Mouse (Mus musculus) neural tube, embryonic 14.5 days (tissue): ENCODE results near the gene Carmil2. TPM values are rescaled to one million over a fixed set of nuclear protein-coding genes. Genes with fewer than 3 reads are reported as not detected.
A peak's percentile ranks its signal among the peaks of the same experiment; 100 is the strongest.

Experiments
- ATAC-seq: fragments of 200-750 bp; cut with Nextera tagmentation; 2 replicates; pipeline ENCODE4 v1.8.0; 2017; ENCODE audit warnings: low read depth, mild to moderate bottlenecking, moderate TSS enrichment, moderate library complexity
- H3K27ac ChIP-seq: fragments of 300-500 bp; sonication (generic); 2 replicates; pipeline ENCODE4 v1.5.1; 2014; ENCODE audit warnings: low read depth, mild to moderate bottlenecking, control low read depth, low read length, moderate library complexity, mixed read lengths
- H3K27me3 ChIP-seq: fragments of 300-500 bp; sonication (generic); 2 replicates; pipeline ENCODE4 v1.6.1; 2014; ENCODE audit warnings: low read length; ENCODE audit not compliant: control insufficient read depth, insufficient read depth
- H3K36me3 ChIP-seq: fragments of 300-500 bp; sonication (generic); 2 replicates; pipeline ENCODE4 v1.6.1; 2014; ENCODE audit warnings: low read length, mixed read lengths; ENCODE audit not compliant: control insufficient read depth, insufficient read depth
- H3K4me1 ChIP-seq: fragments of 300-500 bp; sonication (generic); 2 replicates; pipeline ENCODE4 v1.6.1; 2014; ENCODE audit warnings: low read length; ENCODE audit not compliant: control insufficient read depth, insufficient read depth
- H3K4me2 ChIP-seq: fragments of 300-500 bp; sonication (generic); 2 replicates; pipeline ENCODE4 v1.6.1; 2014; ENCODE audit warnings: mild to moderate bottlenecking, low read depth, low read length, control low read depth
- H3K4me3 ChIP-seq: fragments of 300-500 bp; sonication (generic); 2 replicates; pipeline ENCODE4 v1.5.1; 2014; ENCODE audit warnings: low read depth, low read length, control low read depth, mixed read lengths
- H3K9ac ChIP-seq: fragments of 300-500 bp; sonication (generic); replicated peaks from 2 replicates; pipeline ENCODE4 v1.6.1; 2014; ENCODE audit warnings: low read depth, mild to moderate bottlenecking, control low read depth, low read length, mixed read lengths
- H3K9me3 ChIP-seq: fragments of 300-500 bp; sonication (generic); 2 replicates; pipeline ENCODE4 v1.6.1; 2016; ENCODE audit warnings: low read length; ENCODE audit not compliant: control insufficient read depth
- WGBS: fragments of 180-500 bp; shearing (Covaris S2); extraction: QIAGEN DNeasy Blood & Tissue Kit; methylation state at CpG from one replicate; pipeline ENCODE4 v1.1.7; 2014; 5-methylcytosine and 5-hydroxymethylcytosine counted together
- polyA plus RNA-seq: library from polyadenylated mRNA; unstranded; fragments of >200 nt; fragmentation: Nextera tagmentation; extraction: Ambion mirVana; gene quantifications from 2 replicates; pipeline ENCODE4 v1.2.1, GENCODE M21; 2014

Carmil2 gene
- polyA plus RNA-seq, 1 experiment from 2014 or later = 22.3 TPM

DNA sequence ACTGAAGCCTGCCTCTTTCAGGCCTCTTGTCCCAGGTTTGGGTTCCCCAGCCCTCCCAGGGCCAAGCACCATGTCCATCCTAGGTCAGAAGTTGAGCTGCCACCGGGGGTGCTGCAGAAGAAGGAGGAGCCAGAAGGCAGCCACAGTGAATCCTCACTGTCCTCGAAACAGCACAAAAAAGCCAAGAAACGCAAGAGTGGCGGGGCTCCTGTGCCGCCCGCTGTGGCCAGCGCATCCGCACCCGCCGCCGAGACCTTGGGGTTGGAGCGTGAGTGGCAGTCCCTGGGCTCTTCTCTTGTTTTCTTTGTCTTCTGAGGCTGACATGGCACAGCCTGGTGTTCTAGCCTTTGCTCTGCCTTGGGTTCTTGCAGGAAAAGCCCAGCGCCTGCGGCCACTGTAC, 23.2 kb downstream of the Carmil2 start:
- Histone ChIP-seq H3K4me3 (no peak overlapping the region), H3K27me3 (no peaks in the 10 kb centered on the region), H3K27ac (no peak overlapping the region), H3K9ac (no peak overlapping the region), H3K4me2 (no peak overlapping the region), H3K9me3 (no peaks in the 10 kb centered on the region), H3K36me3 (no peaks in the 10 kb centered on the region), H3K4me1 (peaks cover 11% of the 10 kb centered on the region; the same call in 1 of the 2 replicates)
- WGBS = 79% methylated on average over 14 of the region's 14 CpGs
- ATAC-seq = no peak

GRCm38 (mm10) chr8:105712286-105712685, 26.2 kb downstream of the Carmil2 start:
- Histone ChIP-seq H3K27ac (no peak overlapping the region), H3K27me3 (no peaks in the 10 kb centered on the region), H3K4me2 (no peak overlapping the region), H3K9me3 (no peaks in the 10 kb centered on the region), H3K36me3 (peaks cover 10% of the 10 kb centered on the region), H3K4me1 (peaks cover 3% of the 10 kb centered on the region; the same call in 1 of the 2 replicates), H3K9ac (no peak overlapping the region), H3K4me3 (no peak overlapping the region)
- WGBS = 86% methylated on average over 3 of the region's 3 CpGs
- no peak for ATAC-seq

DNA sequence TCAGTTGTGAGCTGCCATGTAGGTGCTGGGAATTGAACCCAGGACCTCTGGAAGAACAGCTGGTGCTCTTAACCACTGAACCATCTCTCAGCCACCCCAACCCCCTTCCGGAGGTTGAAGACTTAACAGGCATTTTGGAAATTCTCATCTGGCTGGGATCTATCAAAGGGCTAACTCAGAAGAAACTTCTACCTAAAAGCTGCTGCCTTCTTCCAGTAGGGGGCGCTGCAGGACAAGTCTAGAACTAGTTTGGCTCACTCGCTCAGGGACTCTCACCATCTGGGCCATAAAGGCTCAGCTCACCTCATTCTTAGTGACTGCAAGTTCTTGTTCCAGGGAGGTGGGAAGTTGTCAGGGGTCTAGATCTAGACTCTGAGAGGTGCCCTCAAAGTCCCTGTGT, 28.1 kb downstream of the Carmil2 start:
- no peaks in the 10 kb centered on the region for H3K9me3 ChIP-seq
- H3K4me2 ChIP-seq = no peak overlapping the region
- H3K9ac ChIP-seq = no peak overlapping the region
- no peak overlapping the region for H3K27ac ChIP-seq
- H3K4me1 ChIP-seq = no peaks in the 10 kb centered on the region
- H3K27me3 ChIP-seq = no peaks in the 10 kb centered on the region
- WGBS = 10% methylated on average over 3 of the region's 3 CpGs
- H3K36me3 ChIP-seq = peaks cover 11% of the 10 kb centered on the region
- peak; percentile 25; the same call in 1 of the 2 replicates for ATAC-seq
- no peak overlapping the region for H3K4me3 ChIP-seq

DNA sequence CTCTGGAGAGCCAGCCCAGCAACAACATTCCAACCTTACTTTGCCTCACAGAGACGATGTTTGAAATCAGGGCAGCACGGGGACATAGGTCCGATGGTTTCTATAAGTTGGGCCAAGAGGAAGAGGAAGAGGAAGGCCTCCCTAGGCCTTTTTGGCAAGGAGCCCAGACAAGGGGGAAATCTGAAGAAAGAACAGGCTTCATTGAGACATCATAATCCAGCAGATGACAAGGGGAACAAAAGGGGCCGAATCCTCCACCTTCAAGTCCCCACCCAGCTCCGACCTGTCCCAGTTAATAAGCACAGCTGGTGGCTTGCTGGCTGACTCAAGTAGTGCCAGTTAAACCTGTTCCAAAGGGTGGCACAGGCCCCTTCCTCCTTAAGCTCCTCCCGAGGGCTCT, 29.0 kb downstream of the Carmil2 start:
- Histone ChIP-seq H3K27ac (no peak overlapping the region), H3K4me2 (no peak overlapping the region)

GRCm38 (mm10) chr8:105716302-105716945, 30.4 kb downstream of the Carmil2 start:
- H3K9ac ChIP-seq = no peak overlapping the region
- WGBS = 97% methylated on average over 15 of the region's 15 CpGs
- H3K27me3 ChIP-seq = no peaks in the 10 kb centered on the region
- H3K4me3 ChIP-seq = no peak overlapping the region
- H3K4me2 ChIP-seq = no peak overlapping the region
- H3K9me3 ChIP-seq = no peaks in the 10 kb centered on the region
- ATAC-seq = no peak
- no peak overlapping the region for H3K27ac ChIP-seq
- H3K4me1 ChIP-seq = no peaks in the 10 kb centered on the region
- peaks cover 11% of the 10 kb centered on the region for H3K36me3 ChIP-seq

More for the DNA sequence above, 29.0 kb downstream of the Carmil2 start:
- H3K36me3 ChIP-seq = peaks cover 11% of the 10 kb centered on the region
- no peak overlapping the region for H3K4me3 ChIP-seq
- H3K4me1 ChIP-seq = no peaks in the 10 kb centered on the region
- no peaks in the 10 kb centered on the region for H3K9me3 ChIP-seq
- ATAC-seq = no peak
- no peaks in the 10 kb centered on the region for H3K27me3 ChIP-seq
- 81% methylated on average over 6 of the region's 6 CpGs for WGBS
- H3K9ac ChIP-seq = no peak overlapping the region

DNA sequence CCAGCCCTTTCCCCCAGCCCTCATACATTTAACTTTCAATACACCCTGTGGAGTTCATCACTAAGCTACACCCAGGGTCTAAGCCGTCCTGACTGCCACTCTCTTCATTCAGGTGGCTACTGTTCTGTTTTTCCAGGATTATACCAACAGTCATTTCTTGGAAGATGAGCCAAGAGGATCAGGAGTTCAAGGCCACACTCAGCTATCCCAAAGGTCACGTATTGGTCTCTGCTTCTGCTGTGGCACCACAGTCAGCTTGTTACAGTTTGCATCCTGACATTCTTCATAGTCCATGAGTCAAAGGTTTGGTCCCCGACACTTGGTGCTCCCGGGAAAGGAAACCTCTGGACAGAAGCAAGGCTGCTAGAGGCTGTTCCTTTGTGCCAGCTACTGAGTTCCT, 33.6 kb downstream of the Carmil2 start:
- Histone ChIP-seq H3K9ac (no peak overlapping the region), H3K36me3 (peaks cover 25% of the 10 kb centered on the region), H3K4me1 (no peaks in the 10 kb centered on the region), H3K27me3 (no peaks in the 10 kb centered on the region), H3K9me3 (no peaks in the 10 kb centered on the region), H3K4me3 (no peak overlapping the region), H3K4me2 (no peak overlapping the region), H3K27ac (no peak overlapping the region)
- WGBS = 92% methylated on average over 4 of the region's 4 CpGs
- ATAC-seq = no peak

DNA sequence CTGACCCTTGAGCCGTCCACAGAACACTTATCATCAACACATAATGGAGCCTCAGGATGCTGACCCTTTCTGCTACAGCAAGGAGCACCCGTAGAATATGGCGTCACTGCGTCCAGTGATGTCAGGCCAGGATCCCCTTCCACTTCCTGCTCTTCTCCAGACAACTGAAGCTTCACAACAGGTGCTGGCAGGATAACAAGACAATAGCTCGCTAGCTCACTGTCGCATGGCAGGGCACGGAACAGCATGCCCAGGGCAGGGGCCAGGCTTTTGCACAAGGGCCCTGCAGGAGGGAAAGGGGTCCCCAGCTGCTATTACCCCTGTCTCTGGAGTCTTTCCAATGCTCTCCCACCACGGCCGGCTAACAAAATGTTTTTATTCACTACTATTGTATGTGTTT, 36.8 kb downstream of the Carmil2 start:
- no peaks in the 10 kb centered on the region for H3K4me1 ChIP-seq
- H3K27me3 ChIP-seq = no peaks in the 10 kb centered on the region
- no peak overlapping the region for H3K4me3 ChIP-seq
- WGBS = 92% methylated on average over 9 of the region's 9 CpGs
- no peak overlapping the region for H3K4me2 ChIP-seq
- no peaks in the 10 kb centered on the region for H3K9me3 ChIP-seq
- peaks cover 31% of the 10 kb centered on the region for H3K36me3 ChIP-seq
- ATAC-seq = no peak
- H3K27ac ChIP-seq = no peak overlapping the region
- H3K9ac ChIP-seq = no peak overlapping the region

DNA sequence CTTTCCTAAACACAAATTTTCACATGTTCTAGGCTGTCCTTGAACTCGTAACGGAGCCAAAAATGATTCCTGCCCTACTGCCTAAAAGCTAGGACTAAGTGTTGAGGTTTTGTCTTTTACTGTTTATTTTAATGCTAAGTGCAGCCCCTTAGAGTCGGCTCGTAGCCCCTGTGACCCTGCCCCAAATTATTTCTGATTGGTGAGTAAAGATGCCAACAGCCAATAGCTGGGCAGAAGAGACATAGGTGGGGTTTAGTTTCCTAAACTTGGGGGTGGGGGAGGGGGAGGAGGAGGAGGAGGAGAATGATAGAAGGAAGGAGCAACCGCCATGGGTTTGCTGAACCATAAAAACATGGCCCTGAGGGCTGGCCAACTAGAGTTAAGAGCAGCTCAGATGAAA, 39.7 kb downstream of the Carmil2 start:
- no peak for ATAC-seq
- peaks cover 35% of the 10 kb centered on the region for H3K36me3 ChIP-seq
- H3K4me2 ChIP-seq = no peak overlapping the region
- WGBS = 81% methylated on average over 5 of the region's 5 CpGs
- no peak overlapping the region for H3K4me3 ChIP-seq
- no peak overlapping the region for H3K9ac ChIP-seq
- H3K9me3 ChIP-seq = no peaks in the 10 kb centered on the region
- no peaks in the 10 kb centered on the region for H3K4me1 ChIP-seq
- no peaks in the 10 kb centered on the region for H3K27me3 ChIP-seq
- H3K27ac ChIP-seq = no peak overlapping the region

DNA sequence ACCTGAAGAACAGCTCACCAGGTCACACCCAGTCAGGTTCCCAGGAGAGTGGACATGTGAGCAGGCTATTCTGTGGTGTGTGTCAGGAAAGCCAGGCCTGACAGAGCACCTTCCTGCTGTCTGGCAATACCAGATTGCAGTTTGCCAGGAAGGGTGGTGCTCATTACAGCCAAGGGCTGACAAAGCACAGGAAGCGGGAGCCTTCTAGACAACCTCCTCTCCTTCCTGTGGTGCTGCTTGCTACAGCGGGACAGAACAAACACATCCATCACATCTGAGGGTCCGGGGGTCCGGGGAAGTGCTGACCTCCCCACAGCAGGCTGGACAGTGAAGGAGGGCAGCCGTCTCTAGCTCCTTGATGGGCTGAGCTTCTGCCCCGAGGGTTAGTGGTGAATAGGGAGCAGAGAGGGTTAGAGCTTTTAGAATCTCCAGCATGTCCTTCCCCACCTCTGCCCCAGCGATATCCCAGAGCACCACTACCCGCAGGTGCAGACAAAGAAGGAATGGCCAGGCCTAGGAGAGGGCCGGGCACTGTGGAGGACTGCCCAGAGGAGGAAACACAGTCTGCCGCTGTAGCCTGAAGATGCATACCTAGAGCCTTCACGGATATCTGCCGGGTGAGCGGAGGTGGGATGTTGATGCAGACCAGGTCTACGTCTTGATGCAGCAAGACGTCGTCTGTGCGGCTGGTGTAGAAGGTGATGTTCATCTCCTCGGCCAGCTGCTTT, 41.5 kb downstream of the Carmil2 start:
- Histone ChIP-seq H3K36me3 (peaks cover 35% of the 10 kb centered on the region), H3K4me1 (no peaks in the 10 kb centered on the region), H3K9ac (no peak overlapping the region), H3K4me2 (no peak overlapping the region), H3K9me3 (no peaks in the 10 kb centered on the region), H3K4me3 (no peak overlapping the region), H3K27me3 (no peaks in the 10 kb centered on the region), H3K27ac (no peak overlapping the region)
- 92% methylated on average over 18 of the region's 18 CpGs for WGBS
- ATAC-seq = no peak
